Mouse (Mus musculus) embryonic fibroblast, embryonic 13.5 days (primary cell): ENCODE results near the gene Gm5678.

Experiments used
- CTCF ChIP-seq: IDR thresholded peaks from 2 replicates; pipeline ENCODE4 v1.5.1; 2011; ENCODE audit warnings: mild to moderate bottlenecking, control low read depth, low read length, moderate library complexity, borderline replicate concordance; ENCODE audit not compliant: insufficient read depth
- POLR2A ChIP-seq: IDR thresholded peaks from 2 replicates; pipeline ENCODE4 v1.6.1; 2011; ENCODE audit warnings: low read depth, mild to moderate bottlenecking, control low read depth, low read length, moderate library complexity

DNA sequence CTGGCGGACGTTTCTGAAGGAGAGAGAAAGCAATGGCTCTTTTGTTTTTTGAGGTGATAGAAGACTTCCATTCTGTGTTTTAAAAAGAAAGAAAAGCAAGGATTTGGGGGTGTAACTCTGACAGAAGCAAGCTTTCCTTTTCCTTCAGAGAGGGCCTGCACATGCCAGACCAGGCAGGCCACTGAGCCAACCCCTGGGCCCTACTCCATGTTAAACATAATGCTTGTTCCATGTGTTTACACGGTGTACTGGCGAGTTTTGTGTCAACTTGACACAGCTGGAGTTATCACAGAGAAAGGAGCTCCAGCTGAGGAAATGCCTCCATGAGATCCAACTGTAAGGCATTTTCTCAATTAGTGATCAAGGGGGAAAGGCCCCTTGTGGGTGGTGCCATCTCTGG lies 39.6 kb upstream of the Gm5678 start:
- no peak for TF ChIP-seq POLR2A
- TF ChIP-seq CTCF = no peak
